Mouse (Mus musculus): ENCODE measurements around the gene Stk24.

Stk24 gene

DNA sequence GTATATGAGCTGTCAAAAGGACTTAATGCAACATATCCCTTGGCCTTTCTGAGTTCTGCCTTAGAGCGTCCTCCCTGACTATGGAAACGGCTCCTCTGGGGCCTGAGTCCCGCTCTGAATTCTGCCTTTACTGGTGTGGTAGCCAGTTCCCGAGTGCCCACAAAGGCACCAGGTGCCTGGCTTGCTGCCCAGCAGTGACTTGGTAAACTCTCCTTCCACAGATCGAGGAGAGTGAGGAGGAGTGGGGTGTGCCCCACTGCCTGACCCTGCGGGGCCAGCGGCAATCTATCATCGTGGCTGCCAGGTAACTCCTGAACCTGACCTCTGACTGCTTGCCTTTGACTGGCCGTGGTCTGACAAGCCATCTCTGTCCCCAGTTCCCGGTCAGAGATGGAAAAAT, 103.8 kb downstream of the Stk24 start:
- no peak for ATAC-seq (ENCODE audit: insufficient number of reproducible peaks, low FRiP score, low TSS enrichment)

DNA sequence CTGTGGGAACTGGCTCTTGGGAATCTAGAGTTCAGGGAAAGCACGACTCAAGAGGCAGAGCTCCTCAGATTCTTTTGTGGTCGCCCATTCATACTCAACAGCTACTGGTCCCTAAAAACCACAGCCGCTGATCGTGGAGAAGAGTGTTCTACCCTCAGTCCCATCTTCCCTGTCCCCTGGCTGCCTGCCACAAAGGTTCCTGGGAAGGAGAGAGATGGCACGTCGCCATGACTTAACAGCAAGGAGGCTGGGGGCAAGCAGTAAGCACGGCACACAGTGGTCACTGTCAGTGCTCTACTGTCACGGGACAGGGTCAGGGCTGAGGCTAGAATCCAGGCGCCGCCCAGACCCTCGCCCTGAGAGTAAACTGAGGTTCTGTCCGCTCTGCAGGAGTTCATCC, 104.8 kb downstream of the Stk24 start:
- ATAC-seq (ENCODE audit: insufficient number of reproducible peaks, low FRiP score, low TSS enrichment), result no peak

DNA sequence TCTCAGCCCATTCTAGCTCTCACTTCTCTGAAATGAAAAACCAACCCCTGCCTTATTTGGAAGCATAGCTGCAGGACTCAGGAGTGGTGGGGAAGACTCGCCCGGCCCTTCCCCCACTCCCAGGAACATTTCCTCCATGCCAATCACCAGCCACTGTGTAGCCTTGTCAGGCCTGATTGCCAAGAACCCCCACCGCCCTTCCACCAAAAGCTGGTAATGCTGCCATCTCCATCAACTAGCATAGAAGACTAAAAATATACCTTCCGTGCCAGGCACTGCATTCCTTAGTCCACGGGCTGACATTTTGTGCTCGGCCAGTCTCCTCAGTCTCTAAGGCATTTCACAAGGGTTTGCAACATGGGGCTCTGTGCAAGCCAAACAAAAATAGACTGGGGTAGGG, 109.3 kb downstream of the Stk24 start:
- no peak for ATAC-seq (ENCODE audit: insufficient number of reproducible peaks, low FRiP score, low TSS enrichment)

DNA sequence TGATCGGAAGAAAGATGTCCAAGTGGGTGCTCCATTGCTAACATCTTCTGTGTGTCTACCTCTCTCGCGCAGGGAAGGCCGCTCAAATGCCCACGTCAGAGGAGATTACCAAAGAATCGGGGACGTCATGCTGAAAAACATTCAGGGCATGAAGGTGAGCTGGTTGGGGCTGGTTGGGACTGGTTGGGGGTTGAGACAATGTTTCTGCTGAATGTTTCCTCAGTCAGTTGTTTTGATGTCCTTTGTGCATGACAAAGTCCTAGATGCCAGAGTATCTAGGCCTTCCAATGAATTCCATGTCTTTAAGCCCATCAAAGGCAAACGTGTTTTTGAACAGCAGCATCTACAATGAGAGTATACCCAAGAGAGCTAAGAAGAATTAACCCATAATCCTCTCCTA, 112.0 kb downstream of the Stk24 start:
- ATAC-seq (ENCODE audit: insufficient number of reproducible peaks, low FRiP score, low TSS enrichment), result no peak

DNA sequence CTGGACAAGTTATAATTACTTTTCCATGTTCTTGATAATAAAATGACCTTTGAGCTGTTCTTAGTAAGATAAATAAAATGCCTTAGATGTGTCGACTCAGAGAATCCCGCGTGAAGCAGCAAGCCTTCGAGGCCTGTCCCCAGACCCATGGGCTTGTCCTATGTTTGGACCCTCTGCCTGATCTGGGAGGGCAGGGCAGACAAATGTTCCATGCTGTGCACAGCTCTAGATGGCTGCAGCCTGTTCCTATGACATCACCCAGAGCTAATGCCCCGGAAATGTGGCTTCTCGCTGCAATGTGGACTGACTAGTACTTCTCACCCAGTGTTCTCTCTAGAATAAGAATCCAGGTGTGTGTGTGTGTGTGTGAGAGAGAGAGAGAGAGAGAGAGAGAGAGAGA, 115.4 kb downstream of the Stk24 start:
- ATAC-seq (ENCODE audit: insufficient number of reproducible peaks, low FRiP score, low TSS enrichment), result no peak

DNA sequence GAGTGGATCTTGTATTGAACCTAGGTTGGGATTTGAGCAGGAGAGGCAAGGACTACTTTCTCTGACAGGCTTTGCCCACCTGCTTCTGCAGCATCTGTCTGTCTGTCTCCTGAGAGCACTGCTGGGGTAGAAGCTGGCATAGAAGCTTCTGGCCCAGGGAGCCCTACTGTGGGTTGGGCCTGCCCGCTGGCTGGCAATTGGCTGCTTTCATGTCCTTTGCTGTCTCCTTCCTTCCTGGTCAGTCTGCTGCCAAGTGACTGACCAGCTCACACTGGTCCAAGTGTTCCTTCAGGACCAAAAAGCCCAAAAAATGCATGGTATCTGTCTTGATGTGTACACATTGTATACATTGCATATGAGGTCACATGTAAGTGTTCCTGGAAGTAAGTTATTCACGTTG, 115.9 kb downstream of the Stk24 start:
- no peak for ATAC-seq (ENCODE audit: insufficient number of reproducible peaks, low FRiP score, low TSS enrichment)

DNA sequence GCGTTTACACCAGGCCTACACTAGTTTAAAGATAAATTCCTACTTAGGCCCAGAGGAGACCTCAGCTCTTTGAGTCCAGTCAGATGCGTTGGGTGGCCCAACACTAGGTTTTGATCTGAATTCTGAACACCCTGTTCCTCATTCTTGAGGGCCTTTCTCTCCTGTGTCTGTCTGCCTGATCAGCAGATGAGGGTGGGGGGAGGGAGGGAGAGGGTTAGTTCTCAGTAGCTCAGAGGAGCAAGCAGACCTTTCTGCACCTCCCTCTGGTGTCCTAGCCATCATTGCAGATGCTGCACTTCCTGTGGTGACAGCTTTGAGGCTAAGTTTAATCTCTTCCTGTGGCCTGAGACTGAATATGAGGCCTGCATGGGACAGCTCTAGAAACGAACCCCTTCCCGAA, 117.2 kb downstream of the Stk24 start:
- no peak for ATAC-seq (ENCODE audit: insufficient number of reproducible peaks, low FRiP score, low TSS enrichment)

DNA sequence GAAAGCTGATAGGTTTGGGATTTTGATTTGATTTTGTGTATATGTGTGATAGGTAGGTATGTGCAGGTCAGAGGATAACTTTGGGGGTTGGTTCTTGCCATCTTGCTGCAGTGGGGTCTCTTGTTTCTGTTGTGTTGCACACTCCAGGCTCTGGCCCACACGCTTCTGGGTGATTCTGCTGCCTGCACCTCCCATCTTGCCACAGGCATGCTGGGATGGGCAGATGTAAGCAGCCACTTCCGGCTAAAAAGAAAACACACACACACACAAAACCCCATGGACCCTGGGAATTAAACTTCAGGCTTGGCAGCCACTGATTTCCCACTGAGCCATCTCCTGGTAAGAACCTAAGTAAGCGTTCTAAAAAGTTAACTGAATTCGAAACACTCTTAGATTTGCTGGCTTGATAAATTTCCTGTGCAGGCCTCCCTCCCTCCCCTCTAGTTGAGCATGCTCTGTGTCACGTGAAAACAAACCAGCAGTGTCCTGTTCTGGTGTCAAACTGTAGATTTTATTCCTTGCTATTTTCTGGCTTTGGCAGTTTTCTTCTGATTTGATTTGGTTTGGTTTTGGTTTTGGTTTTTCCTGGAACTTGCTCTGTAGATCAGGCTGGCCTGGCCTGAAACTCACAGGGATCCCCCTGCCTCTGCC, 118.5 kb downstream of the Stk24 start:
- no peak for ATAC-seq (ENCODE audit: insufficient number of reproducible peaks, low FRiP score, low TSS enrichment)

DNA sequence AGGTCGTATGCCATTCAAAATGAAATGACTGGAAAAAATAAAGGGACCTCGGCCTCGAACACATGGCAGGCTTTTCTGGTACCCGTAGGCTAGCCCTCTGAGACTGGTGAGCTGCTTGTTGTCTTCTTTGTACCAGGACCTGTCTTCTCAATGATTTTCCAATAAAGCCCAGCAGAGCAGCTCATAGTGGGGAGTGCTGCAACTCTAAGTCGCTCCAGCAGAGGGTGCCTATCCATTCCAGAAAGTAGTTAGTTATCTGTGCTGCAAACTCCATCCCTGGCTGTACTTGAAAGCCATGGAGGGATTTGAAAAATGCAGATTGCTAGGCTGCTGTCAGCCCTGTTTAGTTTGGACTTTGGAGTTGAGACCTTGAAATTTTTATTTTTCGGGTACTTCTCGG, 120.0 kb downstream of the Stk24 start:
- 0 out of 2 replicates have a peak, but pooled peaks have one; percentile 46 for ATAC-seq (ENCODE audit: insufficient number of reproducible peaks, low FRiP score, low TSS enrichment)

DNA sequence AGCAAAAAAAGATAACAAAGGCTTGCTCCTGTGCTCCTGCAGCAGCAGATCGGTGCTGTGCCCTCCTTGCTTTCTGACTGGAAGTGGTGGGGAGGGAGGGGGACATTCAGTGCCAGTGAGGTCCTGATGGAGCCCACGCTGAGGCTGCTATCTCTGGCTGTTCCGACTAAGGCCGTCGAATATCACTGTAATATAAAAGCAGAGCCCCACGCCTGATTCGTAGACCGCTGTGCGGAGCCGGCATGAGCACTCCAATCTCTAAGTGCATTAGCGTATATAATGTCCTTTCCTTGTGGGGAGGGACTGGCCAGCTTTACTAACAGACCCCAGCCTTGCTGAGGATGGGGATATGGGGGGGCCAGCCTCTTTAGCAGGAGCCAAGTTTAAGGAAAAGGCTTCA, 120.5 kb downstream of the Stk24 start:
- ATAC-seq (ENCODE audit: insufficient number of reproducible peaks, low FRiP score, low TSS enrichment), result no peak

DNA sequence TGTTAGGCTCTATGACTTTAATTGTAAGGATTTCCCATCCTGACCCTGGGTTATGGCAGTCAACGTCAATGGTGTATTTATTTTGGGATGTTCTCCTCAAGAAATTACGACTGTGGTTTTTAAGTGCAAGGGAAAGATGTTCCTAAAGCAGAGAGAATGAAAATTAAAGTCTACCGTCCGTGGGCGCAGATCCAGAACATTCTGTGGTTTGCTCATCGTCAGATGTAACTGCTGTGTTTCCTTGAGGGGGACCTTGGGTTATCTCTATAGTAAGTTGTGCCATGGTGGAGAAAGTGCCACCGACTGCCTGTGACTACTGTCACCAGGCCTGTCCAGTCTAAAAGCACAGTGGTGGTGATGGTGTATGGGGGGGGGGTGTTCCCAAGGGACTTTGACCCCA, 122.9 kb downstream of the Stk24 start:
- no peak for ATAC-seq (ENCODE audit: insufficient number of reproducible peaks, low FRiP score, low TSS enrichment)

DNA sequence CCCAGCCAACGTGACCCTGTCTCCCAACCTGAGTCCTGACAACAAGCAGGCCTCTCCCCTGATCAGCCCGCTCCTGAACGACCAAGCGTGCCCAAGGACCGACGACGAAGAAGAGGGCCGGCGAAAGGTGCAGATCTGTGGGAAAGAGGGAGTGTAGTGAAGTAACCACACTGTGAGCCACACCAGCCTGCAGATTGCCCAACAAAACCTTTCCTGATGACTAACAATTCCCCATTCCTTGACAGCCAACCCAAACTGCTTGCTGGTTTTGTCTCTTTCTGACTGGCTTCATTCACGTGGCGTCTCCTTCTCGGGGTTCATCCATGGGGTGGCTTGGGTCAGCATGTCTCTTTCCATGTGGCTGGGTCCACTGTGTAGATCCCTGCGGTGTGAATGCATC, 124.3 kb downstream of the Stk24 start:
- ATAC-seq (ENCODE audit: insufficient number of reproducible peaks, low FRiP score, low TSS enrichment), result no peak

DNA sequence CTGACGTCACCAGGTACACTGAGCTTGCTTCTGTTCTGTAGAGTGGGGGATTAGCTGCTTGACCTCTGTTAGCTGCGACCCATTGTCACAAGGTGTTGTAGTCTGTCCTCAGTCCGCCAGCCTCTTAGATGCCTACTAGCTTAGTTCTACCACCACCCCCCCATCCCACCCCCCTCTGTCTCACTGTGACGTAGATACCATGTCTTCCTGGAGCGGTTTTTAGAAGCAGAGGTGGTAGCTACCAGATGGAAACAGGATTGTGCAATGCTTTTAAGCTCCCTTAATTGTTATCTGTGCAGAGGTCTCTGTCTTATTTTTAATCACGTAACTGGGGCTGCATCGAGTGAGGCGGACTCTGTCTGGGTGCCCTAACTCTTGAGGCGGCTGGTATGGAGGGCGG, 124.9 kb downstream of the Stk24 start:
- ATAC-seq (ENCODE audit: insufficient number of reproducible peaks, low FRiP score, low TSS enrichment), result no peak

DNA sequence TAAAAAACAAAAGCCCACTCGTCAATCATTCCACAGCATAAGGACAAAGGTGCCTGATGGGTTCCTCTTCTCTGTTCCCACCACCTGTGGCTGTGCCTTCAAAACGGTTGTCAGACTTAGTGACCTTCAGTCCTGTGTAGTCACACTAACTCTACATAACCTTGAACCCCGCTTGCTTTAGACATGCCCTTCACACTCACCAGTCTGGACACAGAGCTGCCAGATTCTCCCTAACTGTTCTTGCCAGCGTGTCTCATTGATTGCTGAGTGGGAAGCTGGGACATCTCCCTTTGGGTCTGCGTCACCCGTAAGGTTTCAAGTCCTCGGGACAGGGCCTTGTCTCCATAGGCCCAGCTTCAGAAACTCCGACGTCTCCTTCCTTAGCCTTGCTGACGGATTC, 127.3 kb downstream of the Stk24 start:
- no peak for ATAC-seq (ENCODE audit: insufficient number of reproducible peaks, low FRiP score, low TSS enrichment)

DNA sequence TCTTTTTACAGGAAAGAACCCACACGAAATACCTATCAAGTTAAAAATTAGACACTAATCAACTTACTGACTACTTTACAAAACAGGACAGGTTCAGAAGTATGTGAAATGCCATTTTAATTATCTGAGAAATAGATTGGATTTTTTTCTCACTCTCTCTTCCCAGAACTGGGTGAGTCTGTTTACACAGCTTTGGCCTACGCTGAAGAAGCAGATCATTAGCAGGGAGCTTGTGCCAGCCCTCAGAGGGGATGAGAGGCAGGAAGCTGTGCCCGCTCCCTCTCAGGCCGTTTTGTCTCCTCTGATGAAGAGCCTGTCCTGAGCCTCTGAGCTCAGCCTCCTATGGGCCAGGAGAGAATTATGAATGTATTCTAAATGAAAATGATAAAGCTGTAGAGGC, 128.1 kb downstream of the Stk24 start:
- no peak for ATAC-seq (ENCODE audit: insufficient number of reproducible peaks, low FRiP score, low TSS enrichment)

DNA sequence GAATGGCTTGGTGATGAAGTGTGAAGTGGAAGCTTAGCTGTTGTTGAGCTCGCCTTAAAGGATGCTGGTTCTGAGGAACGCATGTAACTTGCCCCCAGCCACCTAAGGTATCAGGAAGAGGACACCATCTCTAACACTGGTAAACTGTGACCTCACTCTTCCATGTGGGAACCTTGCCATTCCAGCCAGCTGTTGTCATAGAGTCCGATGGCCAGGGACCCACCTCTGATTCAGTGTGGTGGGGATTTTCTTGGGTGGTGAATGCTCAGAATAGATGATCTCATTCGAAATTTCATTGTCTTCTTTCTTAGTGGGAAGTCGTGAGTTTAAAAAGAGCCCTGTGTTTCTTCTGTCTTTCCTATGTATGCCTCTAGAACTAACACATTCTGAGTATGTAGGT, 128.7 kb downstream of the Stk24 start:
- ATAC-seq (ENCODE audit: insufficient number of reproducible peaks, low FRiP score, low TSS enrichment), result no peak

DNA sequence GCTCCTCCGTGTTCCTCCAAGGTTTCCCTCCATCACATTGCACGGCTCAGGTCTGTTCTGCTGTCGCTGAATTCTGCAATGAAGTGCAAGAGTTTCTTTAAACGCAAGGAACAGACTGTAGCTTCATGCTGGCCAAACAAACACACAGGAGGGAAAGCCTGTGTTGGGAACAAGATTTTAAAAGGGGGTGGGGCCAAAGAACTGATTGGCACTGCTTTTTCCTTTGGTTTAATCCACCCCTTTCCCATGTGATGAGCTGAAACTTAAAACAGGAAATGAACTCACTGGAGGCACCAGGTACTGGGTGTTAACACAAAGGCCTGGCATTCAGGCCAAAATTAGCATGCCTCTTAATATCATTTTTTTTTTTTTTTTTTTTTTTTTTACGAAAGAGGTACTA, 131.5 kb downstream of the Stk24 start:
- ATAC-seq (ENCODE audit: insufficient number of reproducible peaks, low FRiP score, low TSS enrichment), result no peak

DNA sequence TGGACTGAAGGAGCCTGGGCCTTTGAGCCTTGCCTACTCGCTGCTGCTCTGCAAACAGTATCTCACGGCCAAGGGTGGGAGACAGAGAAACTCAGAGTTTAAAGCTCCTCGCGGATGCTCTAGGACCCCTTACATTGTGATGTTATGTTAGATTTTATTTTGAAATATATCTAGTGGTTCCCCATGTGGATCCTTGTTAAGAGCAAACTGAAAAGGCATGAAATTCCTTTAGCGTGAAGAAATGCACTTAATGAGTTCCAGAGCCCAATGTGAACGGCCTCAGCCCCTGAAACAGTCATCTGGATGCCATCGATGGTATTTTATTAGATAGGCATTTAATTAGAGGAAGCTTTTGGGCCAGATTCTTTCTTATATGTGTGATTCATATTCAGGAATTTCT, 132.5 kb downstream of the Stk24 start:
- no peak for ATAC-seq (ENCODE audit: insufficient number of reproducible peaks, low FRiP score, low TSS enrichment)

DNA sequence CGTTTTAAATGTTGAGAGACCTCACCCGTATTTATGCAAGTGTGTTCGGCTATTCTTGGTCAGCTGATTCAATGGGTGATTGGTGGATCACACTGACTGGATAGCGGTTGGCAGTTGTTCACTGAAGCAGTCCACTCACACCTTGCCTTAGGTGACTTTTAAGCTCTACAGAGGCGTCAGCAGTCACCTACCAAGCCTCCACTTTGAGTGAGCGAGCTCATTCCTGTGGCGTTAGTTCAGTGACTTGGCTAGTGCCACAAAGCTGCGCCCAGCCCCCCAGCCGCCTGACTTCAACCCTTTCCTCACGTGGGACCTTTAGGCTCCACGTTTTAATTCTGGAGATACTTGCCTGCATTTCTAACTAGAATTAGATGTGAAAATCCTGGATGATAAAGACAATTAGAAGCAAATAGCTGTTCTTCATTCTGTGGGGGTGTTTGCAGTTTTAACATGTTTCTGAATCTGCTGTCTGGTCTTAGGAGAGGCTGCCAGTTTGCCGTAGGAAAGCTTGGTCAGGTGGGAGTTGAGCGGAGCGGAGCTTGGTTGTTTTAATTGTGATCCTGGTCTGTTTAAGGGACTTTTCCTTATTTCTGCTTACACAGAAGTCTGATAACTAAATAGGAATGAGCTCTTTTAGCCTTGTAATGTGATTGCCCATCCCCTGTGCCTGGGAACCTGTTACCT, 133.6 kb downstream of the Stk24 start:
- ATAC-seq (ENCODE audit: insufficient number of reproducible peaks, low FRiP score, low TSS enrichment), result no peak

DNA sequence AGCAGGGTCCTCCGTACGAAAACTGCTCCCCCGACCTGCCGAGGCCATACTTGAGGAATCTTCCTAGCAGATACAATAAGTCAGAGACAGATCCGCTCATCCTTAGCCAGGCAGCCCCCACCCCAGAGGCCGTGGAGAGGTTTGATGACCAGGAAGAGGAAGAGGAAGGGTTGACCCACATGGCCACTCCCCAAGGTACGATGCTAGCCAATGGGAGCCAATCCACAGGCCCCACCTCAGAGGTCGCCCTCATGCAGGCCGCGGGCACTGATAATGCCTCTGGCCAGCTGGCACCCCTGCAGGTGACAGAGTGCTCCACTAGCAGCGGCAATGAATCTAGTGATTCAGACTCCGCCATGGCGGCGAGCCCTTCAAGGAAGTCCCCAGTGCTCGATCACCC, 135.7 kb downstream of the Stk24 start:
- ATAC-seq (ENCODE audit: insufficient number of reproducible peaks, low FRiP score, low TSS enrichment), result no peak

DNA sequence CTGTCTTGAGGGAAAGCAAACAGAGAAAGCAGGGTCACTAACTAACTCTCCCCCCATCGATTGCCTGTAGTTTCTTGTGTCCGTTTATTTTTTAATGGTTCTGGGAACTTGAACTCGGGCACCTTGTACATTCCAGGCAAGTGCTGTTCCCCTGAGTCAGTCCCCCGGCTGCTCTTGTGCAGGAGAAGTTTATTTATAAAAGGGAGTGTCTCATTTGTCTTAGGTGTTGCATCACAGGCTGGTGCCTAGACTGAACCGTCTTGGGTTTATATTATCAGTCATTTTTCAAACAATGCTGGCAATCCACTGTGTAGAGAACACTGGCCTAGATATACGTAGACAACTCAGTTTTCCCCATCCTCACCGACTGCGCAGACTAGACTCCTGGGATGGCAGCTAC, 140.4 kb downstream of the Stk24 start:
- no peak for ATAC-seq (ENCODE audit: insufficient number of reproducible peaks, low FRiP score, low TSS enrichment)

DNA sequence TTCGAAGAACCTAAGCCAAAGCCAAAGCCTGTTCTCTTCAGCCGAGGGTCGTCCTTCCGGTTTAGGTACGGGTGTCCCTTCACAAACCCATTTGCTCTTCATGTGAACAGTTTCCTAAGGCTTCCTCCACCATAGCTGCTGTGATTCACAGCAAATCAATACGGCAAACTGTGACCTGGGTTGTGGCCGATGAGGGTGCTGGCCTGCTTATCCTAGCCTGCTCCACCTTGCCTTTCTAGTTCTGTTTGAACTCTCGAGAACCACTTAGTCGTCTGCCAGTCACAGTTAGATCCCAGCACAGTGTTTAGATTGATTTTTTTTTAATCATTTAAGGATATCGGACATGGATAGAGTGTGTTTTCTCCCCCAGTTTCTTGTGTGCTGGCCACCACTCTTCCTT, 141.1 kb downstream of the Stk24 start:
- no peak for ATAC-seq (ENCODE audit: insufficient number of reproducible peaks, low FRiP score, low TSS enrichment)
